Mouse (Mus musculus): ENCODE results near the gene Mfge8.

- TF ChIP-seq CTCF (IDR thresholded peaks at IDR 0.05): no peak
- TF ChIP-seq EP300 (IDR thresholded peaks at IDR 0.05): no peak
Observed at GRCm38 (mm10) chr7:79147011-79147837, 1.6 kb downstream of the Mfge8 start.

Data from lung, postnatal 0 days (tissue).